Mouse (Mus musculus) erythroblast, embryonic 14.5 days (primary cell): Measurements from ENCODE around the gene Golga2.

ENCODE experiments used
- GATA1 ChIP-seq: IDR thresholded peaks from 2 replicates; pipeline ENCODE4 v1.6.1; 2012; ENCODE audit warnings: low read length, inconsistent platforms, mixed read lengths
- TAL1 ChIP-seq: IDR thresholded peaks from 3 replicates; pipeline ENCODE4 v1.6.1; 2012; ENCODE audit warnings: low read length, inconsistent platforms, mixed read lengths

- TF ChIP-seq GATA1 = no peak
- no peak for TF ChIP-seq TAL1
Measured at GRCm38 (mm10) chr2:32258887-32259533, 28.2 kb upstream of the Golga2 start.
